Mouse (Mus musculus): ENCODE measurements around the gene Wfdc2. TPM values are rescaled to one million over a fixed set of nuclear protein-coding genes. Genes with fewer than 3 reads are reported as not detected.
A peak's percentile ranks its signal among the peaks of the same experiment; 100 is the strongest.

The Wfdc2 gene
- polyA plus RNA-seq (2015; fragmentation: Nextera tagmentation; extraction: Ambion mirVana) = 47.5 and 73.4 TPM in 2 replicates

- H3K36me3 ChIP-seq = no peaks in the 10 kb centered on the region
- H3K4me3 ChIP-seq (replicated peaks) = peak within 1 kb of the TSS; percentile 48
- H3K27me3 ChIP-seq = peaks cover 4% of the 10 kb centered on the region; the same call in 1 of the 2 replicates
- no peaks in the 10 kb centered on the region for H3K9me3 ChIP-seq (replicated peaks)
- H3K9ac ChIP-seq = peak within 1 kb of the TSS; percentile 41
- H3K27ac ChIP-seq (replicated peaks) = 0 out of 2 replicates have a peak within 1 kb of the TSS, but pooled peaks have one; percentile 1
- WGBS = 3% methylated on average over 24 of the region's 24 CpGs
- H3K4me1 ChIP-seq = peaks cover 17% of the 10 kb centered on the region
- ATAC-seq (ENCODE audit: insufficient number of reproducible peaks, low FRiP score, low TSS enrichment, low read depth) = peak; percentile 22; the same call in 1 of the 2 replicates
- peak within 1 kb of the TSS; percentile 93 for H3K4me2 ChIP-seq (replicated peaks)
These were observed at the start of gene Wfdc2 for GRCm38 (mm10) chr2:164562391-164563188. TSS of gene Wfdc2 (plus strand) at chr2:164562413.

- ATAC-seq (ENCODE audit: insufficient number of reproducible peaks, low FRiP score, low TSS enrichment, low read depth) = 0 out of 2 replicates have a peak, but pooled peaks have one; percentile 13
- H3K27me3 ChIP-seq = no peaks in the 10 kb centered on the region
- no peaks in the 10 kb centered on the region for H3K9me3 ChIP-seq (replicated peaks)
- no peak overlapping the region for H3K9ac ChIP-seq
- 52% methylated on average over 8 of the region's 8 CpGs for WGBS
- H3K27ac ChIP-seq (replicated peaks) = 0 out of 2 replicates have a peak overlapping the region, but pooled peaks have one; percentile 7
- no peaks in the 10 kb centered on the region for H3K4me1 ChIP-seq
- H3K4me3 ChIP-seq (replicated peaks) = no peak overlapping the region
- no peak overlapping the region for H3K4me2 ChIP-seq (replicated peaks)
- no peaks in the 10 kb centered on the region for H3K36me3 ChIP-seq
These were observed 48.8 kb upstream of the Wfdc2 start for GRCm38 (mm10) chr2:164513389-164513788.

- no peak overlapping the region for H3K27ac ChIP-seq (replicated peaks)
- H3K36me3 ChIP-seq = no peaks in the 10 kb centered on the region
- no peak overlapping the region for H3K9ac ChIP-seq
- 81% methylated on average over 3 of the region's 3 CpGs for WGBS
- no peaks in the 10 kb centered on the region for H3K27me3 ChIP-seq
- no peak for ATAC-seq (ENCODE audit: insufficient number of reproducible peaks, low FRiP score, low TSS enrichment, low read depth)
- H3K4me1 ChIP-seq = no peaks in the 10 kb centered on the region
- no peak overlapping the region for H3K4me2 ChIP-seq (replicated peaks)
- H3K9me3 ChIP-seq (replicated peaks) = no peaks in the 10 kb centered on the region
- H3K4me3 ChIP-seq (replicated peaks) = no peak overlapping the region
These were observed 47.3 kb upstream of the Wfdc2 start for GRCm38 (mm10) chr2:164514916-164515315.

GRCm38 (mm10) chr2:164515897-164516296, 46.3 kb upstream of the Wfdc2 start:
- WGBS = 76% methylated on average over 9 of the region's 9 CpGs
- Histone ChIP-seq H3K9me3 (replicated peaks) (no peaks in the 10 kb centered on the region), H3K27me3 (no peaks in the 10 kb centered on the region), H3K36me3 (no peaks in the 10 kb centered on the region), H3K4me2 (replicated peaks) (no peak overlapping the region), H3K9ac (no peak overlapping the region), H3K4me1 (0 out of 2 replicates have a peak, but pooled peaks cover 2% of the 10 kb centered on the region), H3K27ac (replicated peaks) (no peak overlapping the region), H3K4me3 (replicated peaks) (no peak overlapping the region)
- no peak for ATAC-seq (ENCODE audit: insufficient number of reproducible peaks, low FRiP score, low TSS enrichment, low read depth)

- Histone ChIP-seq H3K4me1 (peaks cover 8% of the 10 kb centered on the region), H3K9ac (no peak overlapping the region), H3K9me3 (replicated peaks) (no peaks in the 10 kb centered on the region), H3K4me2 (replicated peaks) (no peak overlapping the region), H3K36me3 (no peaks in the 10 kb centered on the region), H3K27ac (replicated peaks) (no peak overlapping the region), H3K4me3 (replicated peaks) (no peak overlapping the region), H3K27me3 (no peaks in the 10 kb centered on the region)
- WGBS = 65% methylated on average over 11 of the region's 11 CpGs
- no peak for ATAC-seq (ENCODE audit: insufficient number of reproducible peaks, low FRiP score, low TSS enrichment, low read depth)
These were observed 45.6 kb upstream of the Wfdc2 start for GRCm38 (mm10) chr2:164516592-164516991.

- H3K4me3 ChIP-seq (replicated peaks) = no peak overlapping the region
- no peak overlapping the region for H3K27ac ChIP-seq (replicated peaks)
- no peak overlapping the region for H3K9ac ChIP-seq
- peaks cover 19% of the 10 kb centered on the region for H3K4me1 ChIP-seq
- 37% methylated on average over 10 of the region's 10 CpGs for WGBS
- H3K9me3 ChIP-seq (replicated peaks) = no peaks in the 10 kb centered on the region
- no peak overlapping the region for H3K4me2 ChIP-seq (replicated peaks)
- ATAC-seq (ENCODE audit: insufficient number of reproducible peaks, low FRiP score, low TSS enrichment, low read depth) = no peak
- no peaks in the 10 kb centered on the region for H3K36me3 ChIP-seq
- no peaks in the 10 kb centered on the region for H3K27me3 ChIP-seq
These were observed 44.6 kb upstream of the Wfdc2 start for GRCm38 (mm10) chr2:164517485-164518221.

- no peak for ATAC-seq (ENCODE audit: insufficient number of reproducible peaks, low FRiP score, low TSS enrichment, low read depth)
- no peak overlapping the region for H3K27ac ChIP-seq (replicated peaks)
- 43% methylated on average over 11 of the region's 11 CpGs for WGBS
- no peak overlapping the region for H3K4me3 ChIP-seq (replicated peaks)
- no peaks in the 10 kb centered on the region for H3K27me3 ChIP-seq
- H3K4me1 ChIP-seq = peaks cover 19% of the 10 kb centered on the region
- H3K4me2 ChIP-seq (replicated peaks) = no peak overlapping the region
- H3K9me3 ChIP-seq (replicated peaks) = 0 out of 2 replicates have a peak, but pooled peaks cover 4% of the 10 kb centered on the region
- H3K36me3 ChIP-seq = no peaks in the 10 kb centered on the region
- H3K9ac ChIP-seq = no peak overlapping the region
These were observed 43.7 kb upstream of the Wfdc2 start for GRCm38 (mm10) chr2:164518266-164519170.

GRCm38 (mm10) chr2:164519171-164519526, 43.1 kb upstream of the Wfdc2 start:
- no peaks in the 10 kb centered on the region for H3K36me3 ChIP-seq
- no peak overlapping the region for H3K4me3 ChIP-seq (replicated peaks)
- no peak overlapping the region for H3K27ac ChIP-seq (replicated peaks)
- no peak overlapping the region for H3K9ac ChIP-seq
- no peaks in the 10 kb centered on the region for H3K27me3 ChIP-seq
- H3K4me2 ChIP-seq (replicated peaks) = no peak overlapping the region
- no peak for ATAC-seq (ENCODE audit: insufficient number of reproducible peaks, low FRiP score, low TSS enrichment, low read depth)
- 69% methylated on average over 6 of the region's 6 CpGs for WGBS
- peaks cover 19% of the 10 kb centered on the region for H3K4me1 ChIP-seq
- 0 out of 2 replicates have a peak, but pooled peaks cover 4% of the 10 kb centered on the region for H3K9me3 ChIP-seq (replicated peaks)

GRCm38 (mm10) chr2:164520782-164521181, 41.4 kb upstream of the Wfdc2 start:
- Histone ChIP-seq H3K4me2 (replicated peaks) (no peak overlapping the region), H3K27me3 (no peaks in the 10 kb centered on the region), H3K9me3 (replicated peaks) (0 out of 2 replicates have a peak, but pooled peaks cover 4% of the 10 kb centered on the region), H3K4me1 (peaks cover 19% of the 10 kb centered on the region), H3K36me3 (no peaks in the 10 kb centered on the region), H3K9ac (no peak overlapping the region), H3K27ac (replicated peaks) (no peak overlapping the region), H3K4me3 (replicated peaks) (no peak overlapping the region)
- no peak for ATAC-seq (ENCODE audit: insufficient number of reproducible peaks, low FRiP score, low TSS enrichment, low read depth)
- 18% methylated on average over 3 of the region's 3 CpGs for WGBS

GRCm38 (mm10) chr2:164521841-164522240, 40.4 kb upstream of the Wfdc2 start:
- peak overlapping the region; percentile 71 for H3K27ac ChIP-seq (replicated peaks)
- no peak overlapping the region for H3K9ac ChIP-seq
- H3K4me3 ChIP-seq (replicated peaks) = peak overlapping the region; percentile 11; the same call in 1 of the 2 replicates
- H3K4me1 ChIP-seq = peaks cover 19% of the 10 kb centered on the region
- no peaks in the 10 kb centered on the region for H3K27me3 ChIP-seq
- H3K9me3 ChIP-seq (replicated peaks) = 0 out of 2 replicates have a peak, but pooled peaks cover 4% of the 10 kb centered on the region
- H3K36me3 ChIP-seq = no peaks in the 10 kb centered on the region
- peak; percentile 84 for ATAC-seq (ENCODE audit: insufficient number of reproducible peaks, low FRiP score, low TSS enrichment, low read depth)
- 6% methylated on average over 11 of the region's 11 CpGs for WGBS
- H3K4me2 ChIP-seq (replicated peaks) = peak overlapping the region; percentile 35

Measured in embryonic facial prominence, embryonic 15.5 days (tissue).